Mouse (Mus musculus): Measurements from ENCODE around the gene Ephb4. TPM values are rescaled to one million over a fixed set of nuclear protein-coding genes. Genes with fewer than 3 reads are reported as not detected.

The Ephb4 gene
- polyA plus RNA-seq, 1 experiment from 2014 or later: 46.4 TPM

DNA sequence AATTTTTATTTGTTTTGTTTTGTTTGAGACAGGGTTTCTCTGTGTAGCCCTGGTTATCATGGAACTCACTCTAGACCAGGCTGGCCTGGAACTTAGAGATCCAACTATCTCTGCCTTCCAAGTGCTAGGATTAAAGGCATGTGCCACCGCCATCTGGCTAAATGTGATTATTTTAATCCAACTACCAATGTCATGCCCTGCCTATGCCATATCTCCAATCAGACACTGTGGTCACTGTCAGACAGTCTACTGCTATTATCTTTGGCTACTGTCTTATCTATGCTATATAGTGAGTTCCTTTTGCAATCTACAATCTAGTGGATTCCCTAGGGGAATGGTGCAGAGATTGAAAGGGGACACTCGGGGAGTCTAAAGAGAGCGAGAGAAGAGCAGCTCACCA is 28.9 kb upstream of the Ephb4 start:
- H3K27me3 ChIP-seq (ENCODE audit: control insufficient read depth, insufficient read depth, low read length): no peaks in the 10 kb centered on the region
- H3K4me3 ChIP-seq (ENCODE audit: low read depth, low read length): no peak overlapping the region
- H3K36me3 ChIP-seq (replicated peaks; ENCODE audit: control insufficient read depth, insufficient read depth, low read depth, low read length): no peaks in the 10 kb centered on the region
- 93% methylated on average over 3 of the region's 3 CpGs for WGBS
- no peak overlapping the region for H3K27ac ChIP-seq (replicated peaks; ENCODE audit: low read depth, low read length)
- no peak overlapping the region for H3K9ac ChIP-seq (replicated peaks; ENCODE audit: low read length)
- H3K4me2 ChIP-seq (ENCODE audit: low read depth, low read length): no peak overlapping the region
- ATAC-seq (replicated peaks; ENCODE audit: insufficient number of reproducible peaks, low FRiP score, low TSS enrichment, low read depth) (no peak), DNase-seq (ENCODE audit: low spot score) (no peak)
- H3K9me3 ChIP-seq (replicated peaks; ENCODE audit: control insufficient read depth, low read length): no peaks in the 10 kb centered on the region
- no peaks in the 10 kb centered on the region for H3K4me1 ChIP-seq (ENCODE audit: control insufficient read depth, insufficient read depth, low read length)

DNA sequence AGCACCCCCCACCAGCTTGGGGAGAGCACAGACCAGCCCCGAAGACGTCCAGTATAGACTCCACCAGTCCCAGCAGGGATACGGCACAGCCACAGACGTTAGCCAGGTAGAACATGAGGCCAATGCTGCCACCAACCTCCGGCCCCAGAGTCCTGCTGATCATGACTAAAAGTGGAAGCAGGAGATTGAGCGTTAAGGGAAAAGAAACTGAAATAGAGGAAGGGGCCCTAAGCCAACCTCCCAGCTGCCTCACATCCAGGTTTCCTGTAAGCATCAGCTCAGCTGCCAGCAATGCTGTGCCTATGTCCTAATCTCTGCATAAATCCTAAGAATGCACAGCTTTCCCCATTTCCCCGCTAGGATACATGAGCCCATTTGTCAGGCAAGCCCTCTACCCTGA is 19.0 kb upstream of the Ephb4 start:
- H3K36me3 ChIP-seq (replicated peaks; ENCODE audit: control insufficient read depth, insufficient read depth, low read depth, low read length): no peaks in the 10 kb centered on the region
- H3K4me2 ChIP-seq (ENCODE audit: low read depth, low read length): no peak overlapping the region
- H3K27ac ChIP-seq (replicated peaks; ENCODE audit: low read depth, low read length): no peak overlapping the region
- DNase-seq (ENCODE audit: low spot score): no peak
- H3K9ac ChIP-seq (replicated peaks; ENCODE audit: low read length): no peak overlapping the region
- no peaks in the 10 kb centered on the region for H3K27me3 ChIP-seq (ENCODE audit: control insufficient read depth, insufficient read depth, low read length)
- H3K9me3 ChIP-seq (replicated peaks; ENCODE audit: control insufficient read depth, low read length): no peaks in the 10 kb centered on the region
- no peaks in the 10 kb centered on the region for H3K4me1 ChIP-seq (ENCODE audit: control insufficient read depth, insufficient read depth, low read length)
- 89% methylated on average over 7 of the region's 7 CpGs for WGBS
- no peak for ATAC-seq (replicated peaks; ENCODE audit: insufficient number of reproducible peaks, low FRiP score, low TSS enrichment, low read depth)
- no peak overlapping the region for H3K4me3 ChIP-seq (ENCODE audit: low read depth, low read length)

DNA sequence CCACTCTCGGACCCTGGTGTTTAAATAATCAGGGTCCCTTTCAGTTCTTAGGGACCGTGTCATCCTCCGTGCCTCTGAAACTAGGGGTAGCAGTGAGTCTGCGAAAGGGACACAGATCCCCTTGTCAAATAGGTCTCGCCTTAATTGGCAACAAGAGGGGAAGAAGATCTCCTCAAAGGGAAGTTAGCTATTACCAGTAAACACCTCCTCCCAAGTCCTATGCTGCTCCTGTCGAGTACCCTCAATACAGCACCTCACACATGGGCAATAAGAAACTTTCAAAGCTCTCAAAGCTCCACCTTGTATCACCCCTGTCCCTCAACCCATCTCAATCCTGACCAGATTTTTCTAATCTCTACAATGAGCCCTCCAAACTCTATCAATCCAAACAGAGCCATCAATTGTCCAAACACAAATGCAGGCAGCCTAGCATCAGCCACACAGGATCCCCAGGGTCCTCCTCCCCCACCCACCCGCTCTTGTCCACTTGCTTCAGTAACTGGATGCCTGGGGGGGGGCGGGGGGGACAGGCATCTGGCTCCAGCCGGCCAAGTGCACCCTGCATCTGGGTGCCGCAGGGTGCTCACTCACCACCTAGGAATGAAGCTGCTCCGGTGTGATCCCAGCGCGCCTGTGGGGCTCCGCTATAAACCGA is 16.9 kb upstream of the Ephb4 start:
- Histone ChIP-seq H3K9me3 (replicated peaks; ENCODE audit: control insufficient read depth, low read length) (no peaks in the 10 kb centered on the region), H3K9ac (replicated peaks; ENCODE audit: low read length) (peak overlapping the region; percentile 61), H3K27ac (replicated peaks; ENCODE audit: low read depth, low read length) (no peak overlapping the region), H3K27me3 (ENCODE audit: control insufficient read depth, insufficient read depth, low read length) (no peaks in the 10 kb centered on the region), H3K4me1 (ENCODE audit: control insufficient read depth, insufficient read depth, low read length) (no peaks in the 10 kb centered on the region), H3K4me2 (ENCODE audit: low read depth, low read length) (peak overlapping the region; percentile 90), H3K4me3 (ENCODE audit: low read depth, low read length) (peak overlapping the region; percentile 51), H3K36me3 (replicated peaks; ENCODE audit: control insufficient read depth, insufficient read depth, low read depth, low read length) (no peaks in the 10 kb centered on the region)
- ATAC-seq (replicated peaks; ENCODE audit: insufficient number of reproducible peaks, low FRiP score, low TSS enrichment, low read depth) (no peak), DNase-seq (ENCODE audit: low spot score) (no peak)
- 16% methylated on average over 15 of the region's 15 CpGs for WGBS

- peak within 1 kb of the TSS; percentile 61 for H3K9ac ChIP-seq (replicated peaks; ENCODE audit: low read length)
- H3K4me1 ChIP-seq (ENCODE audit: control insufficient read depth, insufficient read depth, low read length): no peaks in the 10 kb centered on the region
- no peak within 1 kb of the TSS for H3K27ac ChIP-seq (replicated peaks; ENCODE audit: low read depth, low read length)
- H3K9me3 ChIP-seq (replicated peaks; ENCODE audit: control insufficient read depth, low read length): no peaks in the 10 kb centered on the region
- H3K4me3 ChIP-seq (ENCODE audit: low read depth, low read length): peak within 1 kb of the TSS; percentile 51
- ATAC-seq (replicated peaks; ENCODE audit: insufficient number of reproducible peaks, low FRiP score, low TSS enrichment, low read depth) (peak; percentile 87), DNase-seq (ENCODE audit: low spot score) (peak; percentile 97)
- no peaks in the 10 kb centered on the region for H3K27me3 ChIP-seq (ENCODE audit: control insufficient read depth, insufficient read depth, low read length)
- no peaks in the 10 kb centered on the region for H3K36me3 ChIP-seq (replicated peaks; ENCODE audit: control insufficient read depth, insufficient read depth, low read depth, low read length)
- H3K4me2 ChIP-seq (ENCODE audit: low read depth, low read length): peak within 1 kb of the TSS; percentile 90
- under 1% methylated on average over 44 of the region's 44 CpGs for WGBS
Measured at GRCm38 (mm10) chr5:137333512-137334174, 16.3 kb upstream of the Ephb4 start, which contains the start of gene Slc12a9. Gene Slc12a9 (minus strand): TSS chr5:137333597.

DNA sequence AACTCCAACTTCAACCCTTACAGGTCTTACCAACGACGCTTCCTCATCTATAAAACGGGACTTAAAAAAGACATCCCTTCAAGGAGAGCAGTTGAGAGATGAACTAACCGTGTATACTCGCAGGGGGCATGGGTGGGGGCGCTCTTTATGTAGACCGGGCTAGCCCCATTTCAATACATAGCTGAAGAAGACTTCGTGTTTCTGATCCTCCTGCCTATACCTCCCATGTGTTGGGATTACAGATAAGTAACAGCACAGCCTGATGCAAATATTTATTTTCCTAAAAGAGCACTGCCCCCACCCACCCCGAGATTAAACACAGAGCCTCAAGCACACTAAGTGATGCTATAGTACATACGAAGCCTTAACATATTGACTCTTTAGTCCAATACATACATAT is 15.6 kb upstream of the Ephb4 start:
- H3K27me3 ChIP-seq (ENCODE audit: control insufficient read depth, insufficient read depth, low read length): no peaks in the 10 kb centered on the region
- no peak overlapping the region for H3K27ac ChIP-seq (replicated peaks; ENCODE audit: low read depth, low read length)
- no peaks in the 10 kb centered on the region for H3K9me3 ChIP-seq (replicated peaks; ENCODE audit: control insufficient read depth, low read length)
- 63% methylated on average over 10 of the region's 10 CpGs for WGBS
- H3K4me3 ChIP-seq (ENCODE audit: low read depth, low read length): no peak overlapping the region
- H3K36me3 ChIP-seq (replicated peaks; ENCODE audit: control insufficient read depth, insufficient read depth, low read depth, low read length): no peaks in the 10 kb centered on the region
- no peak for DNase-seq (ENCODE audit: low spot score)
- peaks cover 4% of the 10 kb centered on the region; the same call in 1 of the 2 replicates for H3K4me1 ChIP-seq (ENCODE audit: control insufficient read depth, insufficient read depth, low read length)
- ATAC-seq (replicated peaks; ENCODE audit: insufficient number of reproducible peaks, low FRiP score, low TSS enrichment, low read depth): no peak
- no peak overlapping the region for H3K9ac ChIP-seq (replicated peaks; ENCODE audit: low read length)
- H3K4me2 ChIP-seq (ENCODE audit: low read depth, low read length): no peak overlapping the region; the same call in 1 of the 2 replicates

GRCm38 (mm10) chr5:137335066-137335465 is 14.8 kb upstream of the Ephb4 start:
- Histone ChIP-seq H3K4me3 (ENCODE audit: low read depth, low read length) (no peak overlapping the region), H3K27me3 (ENCODE audit: control insufficient read depth, insufficient read depth, low read length) (no peaks in the 10 kb centered on the region), H3K4me1 (ENCODE audit: control insufficient read depth, insufficient read depth, low read length) (peaks cover 6% of the 10 kb centered on the region; the same call in 1 of the 2 replicates), H3K27ac (replicated peaks; ENCODE audit: low read depth, low read length) (no peak overlapping the region), H3K4me2 (ENCODE audit: low read depth, low read length) (no peak overlapping the region), H3K36me3 (replicated peaks; ENCODE audit: control insufficient read depth, insufficient read depth, low read depth, low read length) (no peaks in the 10 kb centered on the region), H3K9me3 (replicated peaks; ENCODE audit: control insufficient read depth, low read length) (no peaks in the 10 kb centered on the region), H3K9ac (replicated peaks; ENCODE audit: low read length) (no peak overlapping the region)
- DNase-seq (ENCODE audit: low spot score): no peak
- WGBS: 75% methylated on average over 6 of the region's 6 CpGs
- ATAC-seq (replicated peaks; ENCODE audit: insufficient number of reproducible peaks, low FRiP score, low TSS enrichment, low read depth): no peak

- Histone ChIP-seq H3K4me1 (ENCODE audit: control insufficient read depth, insufficient read depth, low read length) (peaks cover 6% of the 10 kb centered on the region; the same call in 1 of the 2 replicates), H3K27me3 (ENCODE audit: control insufficient read depth, insufficient read depth, low read length) (no peaks in the 10 kb centered on the region), H3K4me2 (ENCODE audit: low read depth, low read length) (no peak overlapping the region), H3K9me3 (replicated peaks; ENCODE audit: control insufficient read depth, low read length) (no peaks in the 10 kb centered on the region), H3K36me3 (replicated peaks; ENCODE audit: control insufficient read depth, insufficient read depth, low read depth, low read length) (no peaks in the 10 kb centered on the region), H3K4me3 (ENCODE audit: low read depth, low read length) (no peak overlapping the region), H3K27ac (replicated peaks; ENCODE audit: low read depth, low read length) (no peak overlapping the region), H3K9ac (replicated peaks; ENCODE audit: low read length) (no peak overlapping the region)
- ATAC-seq (replicated peaks; ENCODE audit: insufficient number of reproducible peaks, low FRiP score, low TSS enrichment, low read depth) (no peak), DNase-seq (ENCODE audit: low spot score) (no peak)
- 30% methylated on average over 8 of the region's 8 CpGs for WGBS
Measured at GRCm38 (mm10) chr5:137337190-137337589, 12.7 kb upstream of the Ephb4 start.

DNA sequence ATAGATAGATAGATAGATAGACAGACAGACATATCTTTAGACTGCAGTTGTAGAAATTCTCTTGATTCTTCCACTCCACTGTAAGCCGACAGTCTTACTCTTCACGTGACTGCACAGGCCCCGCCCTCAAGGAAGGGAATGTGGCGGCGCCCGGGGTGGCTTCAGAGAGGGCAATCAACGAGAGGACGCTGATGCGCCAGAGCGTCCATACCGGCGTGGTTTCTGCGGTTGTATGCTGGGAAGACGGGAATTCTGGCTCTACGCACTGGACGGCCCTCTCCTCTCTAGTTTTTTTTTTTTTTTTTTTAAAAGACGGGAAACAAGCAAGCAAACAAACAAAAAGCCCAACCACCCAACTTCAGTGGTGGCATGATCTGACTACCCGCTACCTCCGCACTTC is 11.7 kb upstream of the Ephb4 start:
- H3K4me1 ChIP-seq (ENCODE audit: control insufficient read depth, insufficient read depth, low read length): peaks cover 6% of the 10 kb centered on the region; the same call in 1 of the 2 replicates

More for the DNA sequence above, 11.7 kb upstream of the Ephb4 start:
- peak; percentile 91 for DNase-seq (ENCODE audit: low spot score)
- H3K27me3 ChIP-seq (ENCODE audit: control insufficient read depth, insufficient read depth, low read length): no peaks in the 10 kb centered on the region
- peak overlapping the region; percentile 54 for H3K27ac ChIP-seq (replicated peaks; ENCODE audit: low read depth, low read length)
- peak overlapping the region; percentile 70 for H3K9ac ChIP-seq (replicated peaks; ENCODE audit: low read length)
- no peaks in the 10 kb centered on the region for H3K36me3 ChIP-seq (replicated peaks; ENCODE audit: control insufficient read depth, insufficient read depth, low read depth, low read length)
- H3K9me3 ChIP-seq (replicated peaks; ENCODE audit: control insufficient read depth, low read length): no peaks in the 10 kb centered on the region
- peak; percentile 76 for ATAC-seq (replicated peaks; ENCODE audit: insufficient number of reproducible peaks, low FRiP score, low TSS enrichment, low read depth)
- H3K4me3 ChIP-seq (ENCODE audit: low read depth, low read length): peak overlapping the region; percentile 34
- under 1% methylated on average over 18 of the region's 19 CpGs for WGBS
- peak overlapping the region; percentile 74 for H3K4me2 ChIP-seq (ENCODE audit: low read depth, low read length)

All from embryonic facial prominence, embryonic 11.5 days (tissue).